Mouse (Mus musculus): ENCODE results near the gene Col15a1. TPM values are rescaled to one million over a fixed set of nuclear protein-coding genes. Genes with fewer than 3 reads are reported as not detected.

Col15a1 gene
- polyA plus RNA-seq, 1 experiment from 2014 or later: 18.3 TPM

DNA sequence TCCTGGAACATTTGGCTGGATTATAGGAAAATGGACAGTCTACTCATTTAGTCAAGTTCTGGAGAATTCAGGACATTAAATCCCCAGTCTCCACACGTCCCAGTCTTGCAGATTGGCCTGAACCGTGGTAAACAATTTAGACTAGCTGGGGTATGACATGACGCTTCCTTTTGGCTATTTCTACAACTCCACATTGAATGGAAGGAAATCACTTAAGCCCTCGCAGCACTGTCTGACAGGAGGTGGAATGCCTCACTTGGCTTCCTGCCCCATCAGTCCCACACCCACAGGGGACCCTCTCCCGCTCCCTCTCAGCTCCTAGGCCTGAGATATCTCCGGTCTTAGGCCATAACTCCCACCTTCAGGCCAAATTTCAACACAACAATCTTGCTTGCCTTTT is 2.1 kb upstream of the Col15a1 start:
- WGBS: 63% methylated on average over 6 of the region's 6 CpGs
- ATAC-seq (ENCODE audit: insufficient number of reproducible peaks, insufficient read depth, low FRiP score, low TSS enrichment, low read depth): no peak

DNA sequence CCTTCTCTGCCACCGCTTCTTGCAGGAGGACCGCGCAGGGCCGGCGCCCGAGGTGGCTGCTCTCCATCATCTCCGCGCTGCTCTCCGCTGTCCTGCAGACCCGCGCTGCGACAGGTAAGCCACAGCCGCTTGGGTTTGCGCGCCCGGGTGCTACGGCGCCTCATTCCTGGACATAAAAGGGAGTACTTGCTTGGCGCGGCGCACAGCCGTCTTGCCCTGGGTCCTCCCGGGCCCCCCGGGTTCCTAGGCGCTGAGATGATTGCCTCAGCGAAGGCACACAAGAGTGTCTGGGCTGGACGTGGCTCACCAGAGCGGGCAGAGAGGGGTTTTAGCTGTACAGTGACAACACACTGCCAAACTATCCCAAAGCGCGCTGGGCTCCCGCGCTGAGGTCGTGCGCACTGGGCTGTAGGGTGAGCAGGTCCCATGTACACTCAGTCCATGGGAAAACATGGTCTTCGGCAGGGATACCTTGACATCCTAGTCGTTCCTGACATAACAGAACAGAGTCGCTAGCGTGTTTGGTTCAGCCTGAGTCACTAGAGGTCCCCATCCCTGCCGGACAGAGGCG is 545 bp downstream of the Col15a1 start:
- peaks cover 70% of the 10 kb centered on the region for H3K27me3 ChIP-seq
- H3K4me2 ChIP-seq: peak overlapping the region; percentile 94
- H3K9ac ChIP-seq: peak overlapping the region; percentile 72
- H3K27ac ChIP-seq: 0 out of 2 replicates have a peak overlapping the region, but pooled peaks have one; percentile 28
- 2% methylated on average over 40 of the region's 40 CpGs for WGBS
- ATAC-seq (ENCODE audit: insufficient number of reproducible peaks, insufficient read depth, low FRiP score, low TSS enrichment, low read depth): 0 out of 2 replicates have a peak, but pooled peaks have one; percentile 12
- H3K36me3 ChIP-seq: no peaks in the 10 kb centered on the region
- H3K9me3 ChIP-seq: no peaks in the 10 kb centered on the region
- H3K4me3 ChIP-seq: peak overlapping the region; percentile 58
- peaks cover 19% of the 10 kb centered on the region for H3K4me1 ChIP-seq

More for the DNA sequence above, 2.1 kb upstream of the Col15a1 start:
- peaks cover 67% of the 10 kb centered on the region for H3K27me3 ChIP-seq
- H3K4me1 ChIP-seq: peaks cover 22% of the 10 kb centered on the region
- no peaks in the 10 kb centered on the region for H3K36me3 ChIP-seq
- H3K4me3 ChIP-seq: no peak overlapping the region
- no peak overlapping the region for H3K4me2 ChIP-seq
- 0 out of 2 replicates have a peak overlapping the region, but pooled peaks have one; percentile 5 for H3K27ac ChIP-seq
- H3K9ac ChIP-seq: no peak overlapping the region
- no peaks in the 10 kb centered on the region for H3K9me3 ChIP-seq

- Histone ChIP-seq H3K9me3 (no peaks in the 10 kb centered on the region), H3K4me2 (peak overlapping the region; percentile 94), H3K27me3 (peaks cover 67% of the 10 kb centered on the region), H3K9ac (no peak overlapping the region), H3K36me3 (no peaks in the 10 kb centered on the region), H3K4me3 (peak overlapping the region; percentile 58; the same call in 1 of the 2 replicates), H3K4me1 (peaks cover 15% of the 10 kb centered on the region), H3K27ac (no peak overlapping the region)
- 78% methylated on average over 7 of the region's 7 CpGs for WGBS
- ATAC-seq (ENCODE audit: insufficient number of reproducible peaks, insufficient read depth, low FRiP score, low TSS enrichment, low read depth): no peak
Observed at GRCm38 (mm10) chr4:47209466-47209865, 1.5 kb downstream of the Col15a1 start.

- no peak for ATAC-seq (ENCODE audit: insufficient number of reproducible peaks, insufficient read depth, low FRiP score, low TSS enrichment, low read depth)
- Histone ChIP-seq H3K4me2 (no peak overlapping the region), H3K27ac (no peak overlapping the region), H3K36me3 (no peaks in the 10 kb centered on the region), H3K4me3 (no peak overlapping the region), H3K9ac (no peak overlapping the region), H3K9me3 (no peaks in the 10 kb centered on the region), H3K4me1 (no peaks in the 10 kb centered on the region), H3K27me3 (no peaks in the 10 kb centered on the region)
- 100% methylated on average over 1 of the region's 1 CpGs for WGBS
Observed at GRCm38 (mm10) chr4:47218828-47219227, 10.9 kb downstream of the Col15a1 start.

- Histone ChIP-seq H3K4me1 (no peaks in the 10 kb centered on the region), H3K27ac (no peak overlapping the region), H3K4me3 (no peak overlapping the region), H3K36me3 (no peaks in the 10 kb centered on the region), H3K4me2 (no peak overlapping the region), H3K9me3 (no peaks in the 10 kb centered on the region), H3K9ac (no peak overlapping the region), H3K27me3 (no peaks in the 10 kb centered on the region)
- no peak for ATAC-seq (ENCODE audit: insufficient number of reproducible peaks, insufficient read depth, low FRiP score, low TSS enrichment, low read depth)
- WGBS: 85% methylated on average over 10 of the region's 10 CpGs
Observed at GRCm38 (mm10) chr4:47219393-47219792, 11.4 kb downstream of the Col15a1 start.

GRCm38 (mm10) chr4:47220544-47220943 is 12.6 kb downstream of the Col15a1 start:
- no peaks in the 10 kb centered on the region for H3K36me3 ChIP-seq
- no peak overlapping the region for H3K9ac ChIP-seq
- no peaks in the 10 kb centered on the region for H3K4me1 ChIP-seq
- H3K27ac ChIP-seq: no peak overlapping the region
- no peak overlapping the region for H3K4me3 ChIP-seq
- ATAC-seq (ENCODE audit: insufficient number of reproducible peaks, insufficient read depth, low FRiP score, low TSS enrichment, low read depth): no peak
- 76% methylated on average over 3 of the region's 3 CpGs for WGBS
- H3K9me3 ChIP-seq: no peaks in the 10 kb centered on the region
- H3K27me3 ChIP-seq: no peaks in the 10 kb centered on the region
- H3K4me2 ChIP-seq: no peak overlapping the region

GRCm38 (mm10) chr4:47222146-47222545 is 14.2 kb downstream of the Col15a1 start:
- H3K4me1 ChIP-seq: peaks cover 2% of the 10 kb centered on the region; the same call in 1 of the 2 replicates
- H3K4me2 ChIP-seq: no peak overlapping the region
- H3K4me3 ChIP-seq: no peak overlapping the region
- no peaks in the 10 kb centered on the region for H3K27me3 ChIP-seq
- no peak for ATAC-seq (ENCODE audit: insufficient number of reproducible peaks, insufficient read depth, low FRiP score, low TSS enrichment, low read depth)
- H3K27ac ChIP-seq: no peak overlapping the region
- H3K36me3 ChIP-seq: no peaks in the 10 kb centered on the region
- H3K9ac ChIP-seq: no peak overlapping the region
- H3K9me3 ChIP-seq: no peaks in the 10 kb centered on the region
- WGBS: 75% methylated on average over 3 of the region's 3 CpGs

DNA sequence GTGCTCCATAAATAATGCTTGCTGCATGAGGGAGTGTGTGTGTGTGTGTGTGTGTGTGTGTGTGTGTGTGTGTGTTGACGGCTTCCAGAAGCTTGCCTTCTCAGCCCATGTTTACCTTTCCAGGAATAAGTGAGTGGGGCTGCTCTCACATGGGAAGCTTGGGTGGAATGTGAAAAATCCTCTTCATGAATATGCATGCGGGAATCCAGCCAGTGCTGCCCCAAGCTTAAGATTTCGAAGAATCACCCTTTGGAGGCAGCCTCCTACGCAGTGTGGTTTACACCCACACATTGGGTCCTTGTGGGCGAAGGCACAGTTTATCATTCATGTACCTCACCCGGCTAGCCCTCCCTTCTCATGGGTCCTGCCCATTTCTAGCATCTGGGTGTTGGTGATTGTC is 18.0 kb downstream of the Col15a1 start:
- H3K9me3 ChIP-seq: no peaks in the 10 kb centered on the region
- no peak overlapping the region for H3K4me2 ChIP-seq
- no peak overlapping the region for H3K9ac ChIP-seq
- no peaks in the 10 kb centered on the region for H3K27me3 ChIP-seq
- H3K36me3 ChIP-seq: no peaks in the 10 kb centered on the region
- H3K4me3 ChIP-seq: no peak overlapping the region
- H3K4me1 ChIP-seq: peaks cover 14% of the 10 kb centered on the region
- H3K27ac ChIP-seq: no peak overlapping the region
- no peak for ATAC-seq (ENCODE audit: insufficient number of reproducible peaks, insufficient read depth, low FRiP score, low TSS enrichment, low read depth)
- WGBS: 76% methylated on average over 6 of the region's 6 CpGs

- no peak overlapping the region for H3K4me2 ChIP-seq
- peaks cover 14% of the 10 kb centered on the region for H3K4me1 ChIP-seq
- no peak for ATAC-seq (ENCODE audit: insufficient number of reproducible peaks, insufficient read depth, low FRiP score, low TSS enrichment, low read depth)
- no peaks in the 10 kb centered on the region for H3K27me3 ChIP-seq
- H3K9me3 ChIP-seq: no peaks in the 10 kb centered on the region
- WGBS: 60% methylated on average over 4 of the region's 4 CpGs
- H3K4me3 ChIP-seq: no peak overlapping the region
- H3K9ac ChIP-seq: no peak overlapping the region
- H3K27ac ChIP-seq: no peak overlapping the region
- H3K36me3 ChIP-seq: no peaks in the 10 kb centered on the region
Observed at GRCm38 (mm10) chr4:47227101-47227500, 19.1 kb downstream of the Col15a1 start.

- WGBS: 36% methylated on average over 6 of the region's 6 CpGs
Observed at GRCm38 (mm10) chr4:47227756-47228155, 19.8 kb downstream of the Col15a1 start.

GRCm38 (mm10) chr4:47228945-47229344 is 21.0 kb downstream of the Col15a1 start:
- ATAC-seq (ENCODE audit: insufficient number of reproducible peaks, insufficient read depth, low FRiP score, low TSS enrichment, low read depth): no peak
- H3K27me3 ChIP-seq: no peaks in the 10 kb centered on the region
- no peak overlapping the region for H3K4me3 ChIP-seq
- peaks cover 19% of the 10 kb centered on the region for H3K4me1 ChIP-seq
- H3K9me3 ChIP-seq: no peaks in the 10 kb centered on the region
- no peak overlapping the region for H3K27ac ChIP-seq
- 77% methylated on average over 5 of the region's 5 CpGs for WGBS
- H3K36me3 ChIP-seq: no peaks in the 10 kb centered on the region
- H3K9ac ChIP-seq: no peak overlapping the region
- no peak overlapping the region for H3K4me2 ChIP-seq

More at GRCm38 (mm10) chr4:47227756-47228155, 19.8 kb downstream of the Col15a1 start:
- peaks cover 14% of the 10 kb centered on the region for H3K4me1 ChIP-seq
- no peak overlapping the region for H3K9ac ChIP-seq
- no peak for ATAC-seq (ENCODE audit: insufficient number of reproducible peaks, insufficient read depth, low FRiP score, low TSS enrichment, low read depth)
- H3K4me3 ChIP-seq: no peak overlapping the region
- H3K9me3 ChIP-seq: no peaks in the 10 kb centered on the region
- no peaks in the 10 kb centered on the region for H3K36me3 ChIP-seq
- H3K4me2 ChIP-seq: no peak overlapping the region
- H3K27me3 ChIP-seq: no peaks in the 10 kb centered on the region
- peak overlapping the region; percentile 55 for H3K27ac ChIP-seq

DNA sequence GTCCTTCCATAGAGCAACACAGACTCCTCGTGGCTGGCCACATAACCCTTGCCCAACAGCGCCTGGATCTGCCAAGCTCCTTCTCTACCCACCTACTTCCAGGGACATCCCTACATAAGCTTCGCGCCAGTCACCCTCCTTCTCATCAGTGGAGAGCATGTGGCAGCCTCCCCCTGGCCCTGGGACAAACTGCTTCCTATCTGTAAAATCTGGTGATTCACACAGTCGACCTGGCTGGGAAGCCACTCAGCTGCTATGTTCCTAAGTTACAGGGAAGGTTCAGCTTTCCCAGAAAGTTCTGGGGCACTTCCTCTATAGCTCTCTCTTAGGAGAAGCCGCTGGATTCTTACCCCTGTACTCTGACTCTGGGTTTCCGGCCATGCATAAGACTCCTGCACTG is 22.5 kb downstream of the Col15a1 start:
- H3K9me3 ChIP-seq: no peaks in the 10 kb centered on the region
- H3K4me3 ChIP-seq: no peak overlapping the region
- peaks cover 31% of the 10 kb centered on the region for H3K4me1 ChIP-seq
- H3K9ac ChIP-seq: no peak overlapping the region
- no peak overlapping the region for H3K27ac ChIP-seq
- WGBS: 84% methylated on average over 7 of the region's 7 CpGs
- no peak overlapping the region for H3K4me2 ChIP-seq
- H3K36me3 ChIP-seq: no peaks in the 10 kb centered on the region
- H3K27me3 ChIP-seq: no peaks in the 10 kb centered on the region
- no peak for ATAC-seq (ENCODE audit: insufficient number of reproducible peaks, insufficient read depth, low FRiP score, low TSS enrichment, low read depth)
